Mouse (Mus musculus) cerebellum, adult 18-20 months (tissue): ENCODE measurements at regions not wholly inside any gene's neighbourhood (a gene's known extent, or its start where the extent isn't known, plus 50 kb on each side); places are given as distances from the start of the nearest gene placed in this dataset.

ENCODE experiments used
- DNase-seq, 2 experiments: peaks; one replicate each; pipeline ENCODE4 v3.0.0; 2021

- no peak for DNase-seq
Measured at GRCm38 (mm10) chr14:71845546-71845945, 646.1 kb downstream of the Gm9195 start.

DNA sequence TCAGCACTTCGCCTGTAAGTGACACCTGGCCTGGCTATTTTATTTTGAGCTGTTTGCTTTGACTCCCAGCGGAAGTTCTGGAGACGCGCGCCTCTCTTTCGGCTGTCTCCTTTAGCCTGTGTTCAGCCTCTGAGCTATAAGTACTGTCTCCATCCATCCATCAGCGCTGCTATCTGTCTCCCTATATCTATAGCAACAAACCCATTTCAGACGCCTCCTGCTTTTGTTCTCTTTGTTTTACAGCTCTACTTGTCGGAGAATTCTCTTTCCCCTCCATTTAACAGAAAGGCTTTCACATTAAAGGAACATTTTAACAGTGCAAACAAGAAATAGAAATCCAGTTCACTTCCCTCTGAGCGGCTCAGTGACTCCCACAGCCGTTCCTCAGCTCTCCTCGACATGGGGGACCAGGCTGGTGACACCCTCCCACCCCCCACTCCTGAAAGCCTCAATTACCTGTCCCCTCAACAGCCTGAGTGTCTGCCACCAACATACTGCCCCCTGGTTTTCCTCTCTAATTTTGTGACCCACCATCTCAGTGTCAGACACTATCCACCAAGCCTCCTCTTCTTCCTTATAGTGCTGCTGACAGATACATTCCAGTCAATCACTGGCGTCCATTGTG, 682.7 kb downstream of the Gm9195 start:
- DNase-seq: no peak

- no peak for DNase-seq
Measured at GRCm38 (mm10) chr14:71805624-71806023, 686.0 kb downstream of the Gm9195 start.

- DNase-seq: no peak
Measured at GRCm38 (mm10) chr14:71799861-71800260, 691.8 kb downstream of the Gm9195 start.

DNA sequence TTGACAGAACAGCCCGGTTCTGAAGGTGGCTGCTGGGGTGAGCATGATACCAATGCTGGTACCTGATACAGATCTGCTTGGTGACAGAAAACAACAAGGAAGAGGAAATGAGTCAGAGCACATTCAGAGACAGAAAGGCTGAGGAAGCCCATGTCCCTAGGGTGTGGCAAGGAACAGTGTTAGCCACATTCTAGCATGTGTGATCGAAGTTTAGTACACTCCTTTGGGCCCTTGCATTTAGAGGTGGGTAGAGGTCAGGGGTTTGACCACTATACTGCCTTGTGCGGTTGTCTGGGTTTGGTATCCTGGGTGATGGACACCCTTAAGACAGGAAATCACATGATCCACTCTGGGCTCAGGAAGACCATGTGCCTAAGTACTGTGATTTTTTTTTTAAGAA, 695.9 kb downstream of the Gm9195 start:
- DNase-seq: no peak

GRCm38 (mm10) chr14:71776990-71777525, 714.6 kb downstream of the Gm9195 start:
- DNase-seq: no peak

DNA sequence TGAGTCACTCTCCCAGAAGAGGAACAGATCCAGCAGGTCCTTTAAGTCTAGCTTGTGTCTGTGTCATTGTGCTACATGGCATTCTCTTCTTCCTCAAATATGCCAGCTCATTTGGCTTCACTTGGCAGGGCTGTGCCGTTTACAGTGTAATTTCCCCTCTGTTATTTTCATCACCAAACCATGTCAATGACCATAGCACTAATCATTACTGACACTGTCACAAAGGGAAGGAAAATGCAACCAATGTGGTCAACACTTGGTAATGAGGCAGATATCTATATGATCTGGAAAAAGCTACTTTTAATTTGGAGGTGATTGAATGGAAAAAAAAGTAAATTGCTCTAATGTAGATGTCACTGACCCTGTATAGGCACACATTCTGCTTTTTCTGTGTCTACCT, 724.8 kb downstream of the Gm9195 start:
- no peak for DNase-seq

DNA sequence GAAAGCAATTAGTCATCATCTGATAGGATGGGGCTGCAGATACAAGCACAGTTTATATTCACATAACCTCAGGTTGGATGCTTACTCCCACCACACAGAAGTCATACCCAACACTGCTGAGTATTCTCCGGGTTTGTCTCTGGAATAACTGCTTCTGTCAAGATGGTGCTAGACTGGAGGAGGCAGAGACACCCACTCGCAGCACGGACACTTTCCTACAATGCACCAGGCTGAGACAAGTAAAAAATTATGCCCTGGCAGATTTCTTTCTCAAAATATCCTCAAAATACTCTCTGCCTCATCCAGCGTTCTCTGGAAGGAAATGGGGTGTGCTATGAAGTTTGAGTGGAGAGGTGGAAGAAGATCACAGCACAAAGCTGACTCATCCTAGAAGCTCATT, 763.1 kb downstream of the Gm9195 start:
- no peak for DNase-seq

DNA sequence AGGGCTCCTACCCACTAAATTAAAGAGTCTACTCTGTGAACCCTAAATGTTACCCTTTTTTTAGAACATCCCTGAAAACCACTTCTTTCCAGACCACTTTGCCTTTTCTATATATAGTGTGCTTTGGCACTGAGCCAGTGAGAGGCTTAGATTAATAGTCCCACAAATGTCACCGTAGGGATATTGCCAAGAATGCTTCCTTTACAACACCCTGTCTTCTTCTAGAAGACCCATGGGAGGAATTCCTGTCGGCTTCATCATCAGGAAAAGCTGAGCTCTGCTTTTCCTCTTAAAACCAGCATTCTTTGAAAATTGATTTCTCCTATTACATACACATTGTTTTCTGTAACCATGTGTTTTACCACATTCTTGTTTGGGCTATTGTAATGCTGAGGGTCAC, 768.1 kb downstream of the Gm9195 start:
- DNase-seq: no peak

GRCm38 (mm10) chr14:71709528-71710289, 781.9 kb downstream of the Gm9195 start:
- no peak for DNase-seq

DNA sequence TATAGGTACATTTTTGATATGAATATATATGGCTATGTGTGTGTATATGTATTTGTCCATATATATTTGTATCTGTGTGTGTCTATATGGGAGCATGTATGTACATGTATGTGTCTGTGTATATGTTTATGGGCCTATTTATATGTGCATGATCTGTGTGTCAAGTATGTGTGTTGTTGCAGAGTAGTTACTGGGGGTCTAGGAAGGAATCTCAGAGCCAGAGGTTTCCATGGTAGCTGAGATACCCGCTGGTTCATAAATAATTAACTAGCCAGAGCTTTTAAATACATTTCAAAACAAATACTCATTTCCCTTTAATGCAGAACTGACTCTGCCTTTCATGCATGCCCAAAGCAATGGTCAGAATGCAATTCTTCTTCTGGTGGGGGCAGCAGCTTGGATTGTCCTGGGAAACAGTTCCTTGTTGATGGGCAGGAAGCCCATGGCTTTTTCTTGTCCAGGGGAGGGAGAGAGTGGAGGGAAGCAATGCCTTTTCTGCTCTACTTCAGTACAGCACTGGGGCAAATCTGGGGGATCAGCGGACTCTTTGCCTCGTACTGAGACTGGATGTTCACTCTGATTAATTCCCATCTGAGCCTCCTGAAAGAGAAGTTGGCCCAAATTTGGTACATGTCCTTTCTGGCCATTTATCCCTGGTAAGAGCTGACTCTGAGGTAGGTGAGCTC, 798.7 kb downstream of the Gm9195 start:
- no peak for DNase-seq

- DNase-seq: no peak
Measured at GRCm38 (mm10) chr14:71674564-71674963, 817.1 kb downstream of the Gm9195 start.

- DNase-seq: peak; percentile 94 to 96
Measured at GRCm38 (mm10) chr14:71673837-71674236, 817.8 kb downstream of the Gm9195 start.

- DNase-seq: peak; percentile 8 to 23
Measured at GRCm38 (mm10) chr14:71672481-71672880, 819.2 kb downstream of the Gm9195 start.

- no peak for DNase-seq
Measured at GRCm38 (mm10) chr14:71671994-71672393, 819.6 kb downstream of the Gm9195 start.

DNA sequence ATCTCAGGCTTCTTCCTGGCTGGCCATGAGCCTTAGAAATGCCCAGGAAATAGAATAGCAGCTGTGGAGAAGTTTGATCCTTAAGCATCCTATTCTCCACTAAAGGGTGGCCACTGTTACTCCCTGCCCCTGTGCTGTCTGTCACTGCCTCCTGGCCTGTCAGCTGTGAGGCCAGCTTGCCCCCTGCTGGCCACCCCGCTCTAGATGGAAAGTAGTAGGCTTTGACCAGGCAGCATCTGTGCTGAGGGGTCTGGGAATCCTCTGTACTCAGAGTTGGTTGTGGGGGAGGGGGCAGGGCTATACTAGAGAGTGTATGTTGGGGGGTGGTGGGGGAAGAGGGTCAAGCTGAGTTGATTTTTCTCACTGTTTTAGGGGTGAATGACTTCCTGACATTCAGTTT, 821.2 kb downstream of the Gm9195 start:
- DNase-seq: peak; percentile 10 to 22

GRCm38 (mm10) chr14:71666656-71667055, 825.0 kb downstream of the Gm9195 start:
- DNase-seq: no peak

DNA sequence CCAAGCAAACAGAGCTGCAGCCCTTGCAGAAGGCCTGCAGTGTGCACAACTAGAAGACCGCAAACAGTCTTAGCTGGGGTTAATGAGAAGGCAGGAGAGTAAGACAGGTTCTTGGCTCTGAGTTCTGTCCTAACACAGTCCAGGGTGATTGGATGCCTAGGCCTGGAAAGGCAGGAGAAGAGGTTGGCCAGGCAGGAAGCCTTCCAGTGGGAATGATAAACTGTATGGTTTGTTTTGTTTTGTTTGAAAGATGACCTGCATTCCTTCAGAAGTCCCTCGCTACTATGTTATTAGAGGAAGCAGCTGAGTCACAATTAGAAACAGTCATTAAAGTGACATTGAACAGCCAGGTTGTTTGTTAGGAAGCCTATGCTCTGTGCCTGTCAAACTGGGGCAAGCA, 831.5 kb downstream of the Gm9195 start:
- no peak for DNase-seq

DNA sequence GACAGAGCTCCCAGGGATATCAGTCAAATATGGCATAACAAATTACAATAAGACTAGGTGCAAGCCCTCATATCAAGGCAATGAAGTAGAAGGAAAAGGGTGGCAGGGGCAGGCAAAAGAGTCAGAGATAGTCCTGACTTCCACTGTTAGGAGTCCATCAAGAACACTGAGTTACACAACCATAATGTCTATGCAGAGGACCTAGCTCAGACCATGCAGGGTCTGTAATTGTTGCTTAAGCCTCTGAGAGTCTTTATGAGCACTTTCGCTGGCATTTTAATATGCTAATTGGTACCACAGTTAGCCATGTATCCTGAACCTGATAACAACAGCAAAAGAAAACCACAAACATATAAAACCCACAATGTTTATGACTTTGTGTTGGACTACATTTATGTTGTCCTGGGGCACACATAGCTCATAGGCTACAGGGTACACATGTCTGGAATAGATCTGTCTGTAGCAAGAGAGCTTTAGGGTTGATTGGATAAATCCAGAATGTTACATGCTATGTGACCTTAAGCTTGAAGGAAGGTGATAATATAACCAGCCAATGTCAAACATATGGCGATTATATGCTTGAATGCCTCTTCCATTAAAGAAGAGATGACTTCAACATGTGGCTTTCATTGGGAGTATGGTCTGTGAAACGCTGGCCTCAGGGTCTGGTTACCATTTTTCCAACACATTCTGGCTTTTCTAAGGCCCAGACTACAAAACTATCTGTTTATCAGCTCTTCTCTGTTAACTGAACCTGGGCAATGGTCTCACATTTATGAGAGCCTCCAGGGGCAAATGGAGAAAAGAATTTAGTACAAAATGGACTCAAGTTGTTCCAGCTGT, 836.6 kb downstream of the Gm9195 start:
- no peak for DNase-seq

- DNase-seq: no peak
Measured at GRCm38 (mm10) chr14:71642536-71642935, 849.1 kb downstream of the Gm9195 start.

- no peak for DNase-seq
Measured at GRCm38 (mm10) chr14:71639083-71639482, 852.6 kb downstream of the Gm9195 start.

DNA sequence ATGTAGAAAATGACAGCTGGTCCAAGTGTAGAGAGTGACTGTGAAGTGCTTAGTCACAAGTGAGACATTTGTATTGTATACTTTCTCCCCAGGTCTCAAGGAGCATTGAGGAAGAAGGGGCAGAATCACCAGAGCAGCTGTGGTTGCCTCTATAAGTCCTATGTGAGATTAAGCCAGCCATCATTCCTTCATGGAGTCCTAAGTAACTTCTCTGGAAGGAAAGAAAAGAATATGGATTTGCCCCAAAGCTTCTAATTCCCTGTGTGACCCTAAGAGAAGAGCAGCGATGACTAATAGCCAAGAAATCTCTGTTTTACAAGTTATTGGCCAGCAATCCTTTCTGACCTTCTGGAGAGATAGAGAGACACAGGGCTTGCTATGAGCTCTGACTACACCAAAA, 856.5 kb downstream of the Gm9195 start:
- DNase-seq: no peak
